Mouse (Mus musculus): ENCODE results near the gene Gm21958. TPM values are rescaled to one million over a fixed set of nuclear protein-coding genes. Genes with fewer than 3 reads are reported as not detected.

The Gm21958 gene
- polyA plus RNA-seq, 1 experiment: not detected

GRCm38 (mm10) chr3:54689091-54689490 is 25.1 kb downstream of the Gm21958 start:
- no peak for TF ChIP-seq FLI1 (IDR thresholded peaks at IDR 0.05; ENCODE audit: low read length)
- no peak for TF ChIP-seq GATA1 (IDR thresholded peaks at IDR 0.05; ENCODE audit: borderline replicate concordance, low read length)
- Histone ChIP-seq H3K9me3 (no peaks in the 10 kb centered on the region), H3K4me3 (replicated peaks) (no peak overlapping the region), H3K36me3 (replicated peaks; ENCODE audit: low read length) (no peaks in the 10 kb centered on the region), H3K27me3 (replicated peaks) (no peaks in the 10 kb centered on the region), H3K4me1 (peaks cover 12% of the 10 kb centered on the region)

GRCm38 (mm10) chr3:54687245-54687644 is 26.9 kb downstream of the Gm21958 start:
- no peak overlapping the region for H3K4me3 ChIP-seq (replicated peaks)
- H3K27me3 ChIP-seq (replicated peaks): no peaks in the 10 kb centered on the region
- no peaks in the 10 kb centered on the region for H3K9me3 ChIP-seq
- TF ChIP-seq GATA1 (IDR thresholded peaks at IDR 0.05; ENCODE audit: borderline replicate concordance, low read length): no peak
- TF ChIP-seq FLI1 (IDR thresholded peaks at IDR 0.05; ENCODE audit: low read length): no peak
- peaks cover 12% of the 10 kb centered on the region for H3K4me1 ChIP-seq
- H3K36me3 ChIP-seq (replicated peaks; ENCODE audit: low read length): no peaks in the 10 kb centered on the region

- Histone ChIP-seq H3K4me1 (peaks cover 8% of the 10 kb centered on the region), H3K27me3 (replicated peaks) (no peaks in the 10 kb centered on the region), H3K36me3 (replicated peaks; ENCODE audit: low read length) (no peaks in the 10 kb centered on the region), H3K9me3 (no peaks in the 10 kb centered on the region), H3K4me3 (replicated peaks) (no peak overlapping the region)
- TF ChIP-seq FLI1 (IDR thresholded peaks at IDR 0.05; ENCODE audit: low read length) (no peak), GATA1 (IDR thresholded peaks at IDR 0.05; ENCODE audit: borderline replicate concordance, low read length) (no peak)
These were observed 29.0 kb downstream of the Gm21958 start for GRCm38 (mm10) chr3:54685202-54685601.

- Histone ChIP-seq H3K36me3 (replicated peaks; ENCODE audit: low read length) (no peaks in the 10 kb centered on the region), H3K27me3 (replicated peaks) (no peaks in the 10 kb centered on the region), H3K9me3 (no peaks in the 10 kb centered on the region), H3K4me1 (peaks cover 15% of the 10 kb centered on the region), H3K4me3 (replicated peaks) (no peak overlapping the region)
- TF ChIP-seq GATA1 (IDR thresholded peaks at IDR 0.05; ENCODE audit: borderline replicate concordance, low read length) (no peak), FLI1 (IDR thresholded peaks at IDR 0.05; ENCODE audit: low read length) (no peak)
These were observed 32.6 kb downstream of the Gm21958 start for GRCm38 (mm10) chr3:54681310-54682204.

GRCm38 (mm10) chr3:54676818-54677217 is 37.3 kb downstream of the Gm21958 start:
- no peaks in the 10 kb centered on the region for H3K27me3 ChIP-seq (replicated peaks)
- H3K36me3 ChIP-seq (replicated peaks; ENCODE audit: low read length): no peaks in the 10 kb centered on the region
- H3K4me1 ChIP-seq: peaks cover 17% of the 10 kb centered on the region
- H3K4me3 ChIP-seq (replicated peaks): no peak overlapping the region
- H3K9me3 ChIP-seq: no peaks in the 10 kb centered on the region
- TF ChIP-seq FLI1 (IDR thresholded peaks at IDR 0.05; ENCODE audit: low read length) (no peak), GATA1 (IDR thresholded peaks at IDR 0.05; ENCODE audit: borderline replicate concordance, low read length) (no peak)

- peaks cover 8% of the 10 kb centered on the region; the same call in 1 of the 2 replicates for H3K4me1 ChIP-seq
- TF ChIP-seq GATA1 (IDR thresholded peaks at IDR 0.05; ENCODE audit: borderline replicate concordance, low read length) (no peak), FLI1 (IDR thresholded peaks at IDR 0.05; ENCODE audit: low read length) (no peak)
- no peak overlapping the region for H3K4me3 ChIP-seq (replicated peaks)
- H3K27me3 ChIP-seq (replicated peaks): no peaks in the 10 kb centered on the region
- no peaks in the 10 kb centered on the region for H3K9me3 ChIP-seq
- H3K36me3 ChIP-seq (replicated peaks; ENCODE audit: low read length): no peaks in the 10 kb centered on the region
These were observed 41.3 kb downstream of the Gm21958 start for GRCm38 (mm10) chr3:54672557-54673529.

GRCm38 (mm10) chr3:54672111-54672510 is 42.0 kb downstream of the Gm21958 start:
- Histone ChIP-seq H3K27me3 (replicated peaks) (no peaks in the 10 kb centered on the region), H3K9me3 (no peaks in the 10 kb centered on the region), H3K36me3 (replicated peaks; ENCODE audit: low read length) (no peaks in the 10 kb centered on the region), H3K4me3 (replicated peaks) (no peak overlapping the region), H3K4me1 (peaks cover 8% of the 10 kb centered on the region; the same call in 1 of the 2 replicates)
- TF ChIP-seq GATA1 (IDR thresholded peaks at IDR 0.05; ENCODE audit: borderline replicate concordance, low read length) (no peak), FLI1 (IDR thresholded peaks at IDR 0.05; ENCODE audit: low read length) (no peak)

- Histone ChIP-seq H3K27me3 (replicated peaks) (no peaks in the 10 kb centered on the region), H3K36me3 (replicated peaks; ENCODE audit: low read length) (no peaks in the 10 kb centered on the region), H3K4me3 (replicated peaks) (no peak overlapping the region), H3K4me1 (peaks cover 8% of the 10 kb centered on the region; the same call in 1 of the 2 replicates), H3K9me3 (no peaks in the 10 kb centered on the region)
- TF ChIP-seq GATA1 (IDR thresholded peaks at IDR 0.05; ENCODE audit: borderline replicate concordance, low read length) (no peak), FLI1 (IDR thresholded peaks at IDR 0.05; ENCODE audit: low read length) (no peak)
These were observed 44.6 kb downstream of the Gm21958 start for GRCm38 (mm10) chr3:54669559-54669958.

GRCm38 (mm10) chr3:54668722-54669121 is 45.4 kb downstream of the Gm21958 start:
- no peaks in the 10 kb centered on the region for H3K27me3 ChIP-seq (replicated peaks)
- no peaks in the 10 kb centered on the region for H3K36me3 ChIP-seq (replicated peaks; ENCODE audit: low read length)
- TF ChIP-seq GATA1 (IDR thresholded peaks at IDR 0.05; ENCODE audit: borderline replicate concordance, low read length): no peak
- TF ChIP-seq FLI1 (IDR thresholded peaks at IDR 0.05; ENCODE audit: low read length): no peak
- H3K4me3 ChIP-seq (replicated peaks): no peak overlapping the region
- H3K4me1 ChIP-seq: peaks cover 8% of the 10 kb centered on the region; the same call in 1 of the 2 replicates
- no peaks in the 10 kb centered on the region for H3K9me3 ChIP-seq
